Mouse (Mus musculus) midbrain, embryonic 13.5 days (tissue): ENCODE data around the gene Slc27a3. TPM values are rescaled to one million over a fixed set of nuclear protein-coding genes. Genes with fewer than 3 reads are reported as not detected.

Experiments
- ATAC-seq: fragments of 200-750 bp; cut with Nextera tagmentation; 2 replicates; pipeline ENCODE4 v1.8.0; 2017; ENCODE audit warnings: mild to moderate bottlenecking, moderate TSS enrichment, moderate library complexity
- H3K27ac ChIP-seq: fragments of 300-500 bp; sonication (generic); 2 replicates; pipeline ENCODE4 v1.5.1; 2015; ENCODE audit warnings: inconsistent platforms, mild to moderate bottlenecking, moderate library complexity
- H3K27me3 ChIP-seq: fragments of 300-500 bp; sonication (generic); 2 replicates; pipeline ENCODE4 v1.6.1; 2015; ENCODE audit warnings: mild to moderate bottlenecking, inconsistent platforms
- H3K36me3 ChIP-seq: fragments of 300-500 bp; sonication (generic); 2 replicates; pipeline ENCODE4 v1.6.1; 2015; ENCODE audit warnings: mild to moderate bottlenecking, inconsistent platforms
- H3K4me1 ChIP-seq: fragments of 300-500 bp; sonication (generic); replicated peaks from 2 replicates; pipeline ENCODE4 v1.6.1; 2015; ENCODE audit warnings: inconsistent platforms
- H3K4me2 ChIP-seq: fragments of 300-500 bp; sonication (generic); replicated peaks from 2 replicates; pipeline ENCODE4 v1.6.1; 2015; ENCODE audit warnings: moderate library complexity, mild to moderate bottlenecking, inconsistent platforms
- H3K4me3 ChIP-seq: fragments of 300-500 bp; sonication (generic); replicated peaks from 2 replicates; pipeline ENCODE4 v1.5.1; 2015; ENCODE audit warnings: mild to moderate bottlenecking, inconsistent platforms
- H3K9ac ChIP-seq: fragments of 300-500 bp; sonication (generic); replicated peaks from 2 replicates; pipeline ENCODE4 v1.6.1; 2015; ENCODE audit warnings: mild to moderate bottlenecking, inconsistent platforms
- H3K9me3 ChIP-seq: fragments of 300-500 bp; sonication (generic); 2 replicates; pipeline ENCODE4 v1.6.1; 2016; ENCODE audit warnings: mild to moderate bottlenecking, inconsistent platforms
- whole genome bisulfite sequencing: fragments of 180-500 bp; shearing (Covaris S2); methylation state at CpG from one replicate; pipeline ENCODE4 v1.1.7; 2015; 5-methylcytosine and 5-hydroxymethylcytosine counted together
- polyA plus RNA-seq: library from polyadenylated mRNA; unstranded; fragments of >200 nt; fragmentation: Nextera tagmentation; extraction: Ambion mirVana; gene quantifications from 2 replicates; pipeline ENCODE4 v1.2.1, GENCODE M21; 2015

Gene Slc27a3
- polyA plus RNA-seq, 1 experiment from 2014 or later = 20.2 TPM

DNA sequence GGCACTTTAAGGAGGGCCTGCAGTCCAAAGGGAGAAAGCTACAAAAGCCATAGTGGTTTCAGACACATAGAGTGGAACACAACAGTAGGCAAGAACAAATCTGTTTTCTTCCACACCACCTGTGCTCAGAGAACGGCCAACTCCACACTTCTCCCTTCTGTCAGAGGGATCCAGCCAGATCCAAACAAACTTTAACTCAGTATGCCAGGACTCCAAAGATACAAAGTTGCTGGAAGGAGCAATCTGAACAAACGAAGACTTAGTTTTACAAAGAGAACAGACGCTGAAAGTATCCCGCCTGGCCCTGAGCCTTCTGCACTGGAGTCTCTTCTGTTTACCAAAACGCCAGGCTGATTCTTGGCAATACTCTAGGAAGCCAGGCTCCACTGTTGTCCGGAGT, 31.0 kb upstream of the Slc27a3 start:
- WGBS = 95% methylated on average over 6 of the region's 6 CpGs
- Histone ChIP-seq H3K9me3 (no peaks in the 10 kb centered on the region), H3K4me3 (no peak overlapping the region), H3K36me3 (peaks cover 75% of the 10 kb centered on the region), H3K27ac (no peak overlapping the region), H3K9ac (no peak overlapping the region), H3K27me3 (no peaks in the 10 kb centered on the region), H3K4me1 (no peaks in the 10 kb centered on the region), H3K4me2 (no peak overlapping the region)
- no peak for ATAC-seq

- H3K9me3 ChIP-seq = no peaks in the 10 kb centered on the region
- H3K27me3 ChIP-seq = no peaks in the 10 kb centered on the region
- no peak overlapping the region for H3K27ac ChIP-seq
- ATAC-seq = peak; percentile 40; the same call in 1 of the 2 replicates
- H3K4me3 ChIP-seq = no peak overlapping the region
- H3K9ac ChIP-seq = no peak overlapping the region
- no peaks in the 10 kb centered on the region for H3K4me1 ChIP-seq
- peaks cover 88% of the 10 kb centered on the region for H3K36me3 ChIP-seq
- H3K4me2 ChIP-seq = no peak overlapping the region
- WGBS = 81% methylated on average over 3 of the region's 3 CpGs
Observed at GRCm38 (mm10) chr3:90413011-90413396, 23.3 kb upstream of the Slc27a3 start.

DNA sequence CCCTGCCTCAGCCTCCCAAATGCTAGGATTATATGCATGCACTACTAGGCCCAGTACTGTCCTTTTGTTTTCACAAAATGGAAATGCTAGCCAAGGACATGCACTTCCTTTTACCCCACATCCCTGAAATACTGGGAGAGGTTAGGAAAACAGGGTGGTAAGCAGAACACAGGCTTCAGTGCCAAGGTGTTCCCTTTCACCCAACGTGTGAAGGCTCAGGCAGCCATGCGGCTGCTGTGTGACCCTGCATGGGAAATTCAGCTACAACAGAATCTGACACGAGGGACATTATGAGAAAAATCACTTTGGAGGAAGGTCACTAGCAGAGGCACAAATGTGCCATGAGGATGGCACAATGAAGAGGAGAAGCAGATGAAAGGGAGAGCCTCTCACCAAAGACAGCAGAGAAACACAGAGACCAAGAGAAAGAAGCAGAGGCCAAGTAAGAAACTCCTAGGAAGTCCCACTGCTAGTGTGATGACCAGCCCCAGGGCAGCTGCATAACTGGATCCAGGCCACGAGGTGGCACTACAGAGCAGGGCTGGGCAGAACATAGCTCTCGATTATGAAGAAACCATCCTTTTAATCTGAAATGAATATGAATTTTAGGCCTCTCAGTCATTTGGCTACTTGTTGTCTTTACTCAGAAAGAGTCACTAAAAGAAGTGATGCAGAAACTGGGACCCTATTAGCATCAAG, 22.7 kb upstream of the Slc27a3 start:
- Histone ChIP-seq H3K9ac (no peak overlapping the region), H3K27ac (no peak overlapping the region), H3K4me3 (no peak overlapping the region), H3K4me1 (no peaks in the 10 kb centered on the region), H3K4me2 (no peak overlapping the region), H3K27me3 (no peaks in the 10 kb centered on the region), H3K36me3 (peaks cover 88% of the 10 kb centered on the region), H3K9me3 (no peaks in the 10 kb centered on the region)
- ATAC-seq = 0 out of 2 replicates have a peak, but pooled peaks have one; percentile 55
- WGBS = 53% methylated on average over 5 of the region's 5 CpGs

GRCm38 (mm10) chr3:90408721-90409120, 19.0 kb upstream of the Slc27a3 start:
- ATAC-seq = no peak
- Histone ChIP-seq H3K27me3 (no peaks in the 10 kb centered on the region), H3K27ac (no peak overlapping the region), H3K9me3 (no peaks in the 10 kb centered on the region), H3K9ac (no peak overlapping the region), H3K4me1 (no peaks in the 10 kb centered on the region), H3K36me3 (peaks cover 88% of the 10 kb centered on the region), H3K4me3 (no peak overlapping the region), H3K4me2 (no peak overlapping the region)
- 95% methylated on average over 3 of the region's 3 CpGs for WGBS

GRCm38 (mm10) chr3:90406414-90406813, 16.7 kb upstream of the Slc27a3 start:
- 97% methylated on average over 5 of the region's 5 CpGs for WGBS
- peaks cover 98% of the 10 kb centered on the region for H3K36me3 ChIP-seq

DNA sequence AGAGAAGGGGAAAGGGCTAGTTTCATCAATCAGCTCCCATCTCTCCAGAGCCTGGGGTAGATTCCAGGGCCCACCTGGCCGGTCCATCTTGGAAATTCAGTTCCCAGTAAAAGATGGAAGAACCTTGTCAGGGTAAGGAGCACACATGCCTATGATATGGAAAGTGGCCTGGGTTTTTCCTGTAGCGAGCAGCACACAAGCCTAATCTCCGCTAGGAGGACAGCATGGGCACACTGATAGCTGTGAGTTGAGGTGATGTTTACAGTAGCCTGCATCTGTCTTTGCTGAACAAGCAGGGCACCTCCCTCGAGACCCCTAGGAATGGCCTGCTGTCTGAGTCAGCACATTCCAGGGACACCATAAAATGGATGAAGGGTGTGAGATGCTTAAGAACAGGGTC, 14.9 kb upstream of the Slc27a3 start:
- Histone ChIP-seq H3K4me2 (no peak overlapping the region), H3K4me3 (no peak overlapping the region), H3K27me3 (no peaks in the 10 kb centered on the region), H3K27ac (no peak overlapping the region), H3K9me3 (no peaks in the 10 kb centered on the region), H3K9ac (no peak overlapping the region), H3K36me3 (peaks cover 100% of the 10 kb centered on the region), H3K4me1 (no peaks in the 10 kb centered on the region)
- WGBS = 96% methylated on average over 4 of the region's 4 CpGs
- no peak for ATAC-seq

More at GRCm38 (mm10) chr3:90406414-90406813, 16.7 kb upstream of the Slc27a3 start:
- no peaks in the 10 kb centered on the region for H3K27me3 ChIP-seq
- ATAC-seq = no peak
- H3K4me3 ChIP-seq = no peak overlapping the region
- H3K9me3 ChIP-seq = no peaks in the 10 kb centered on the region
- H3K4me2 ChIP-seq = no peak overlapping the region
- no peak overlapping the region for H3K27ac ChIP-seq
- no peaks in the 10 kb centered on the region for H3K4me1 ChIP-seq
- no peak overlapping the region for H3K9ac ChIP-seq

GRCm38 (mm10) chr3:90404121-90404520, 14.4 kb upstream of the Slc27a3 start:
- Histone ChIP-seq H3K27me3 (no peaks in the 10 kb centered on the region), H3K4me3 (no peak overlapping the region), H3K4me2 (no peak overlapping the region), H3K36me3 (peaks cover 100% of the 10 kb centered on the region), H3K4me1 (no peaks in the 10 kb centered on the region), H3K9ac (no peak overlapping the region), H3K9me3 (no peaks in the 10 kb centered on the region), H3K27ac (no peak overlapping the region)
- no peak for ATAC-seq
- WGBS = 96% methylated on average over 3 of the region's 3 CpGs

DNA sequence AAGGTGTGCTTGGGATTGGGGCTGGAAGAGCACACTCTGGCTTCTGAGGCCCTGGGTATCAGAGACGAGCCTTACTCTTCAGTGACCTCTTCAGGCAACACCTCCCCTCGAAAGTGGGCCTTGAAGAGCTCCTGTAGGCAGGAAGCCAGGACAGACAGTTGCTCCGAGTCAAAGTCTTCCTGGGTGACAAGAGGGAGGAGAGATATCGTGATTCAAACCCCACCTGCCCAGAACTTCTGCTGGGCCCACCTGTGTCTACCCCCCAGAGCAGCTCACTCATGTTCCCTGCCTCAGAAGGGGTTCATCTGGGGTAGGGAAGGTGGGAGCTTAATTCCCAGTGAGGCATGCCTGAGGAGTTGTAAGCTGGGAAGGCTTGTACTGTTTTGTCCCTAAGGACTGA, 11.3 kb upstream of the Slc27a3 start:
- 86% methylated on average over 4 of the region's 4 CpGs for whole genome bisulfite sequencing
- Histone ChIP-seq H3K27me3 (no peaks in the 10 kb centered on the region), H3K4me2 (no peak overlapping the region), H3K27ac (no peak overlapping the region), H3K9me3 (no peaks in the 10 kb centered on the region), H3K9ac (no peak overlapping the region), H3K36me3 (peaks cover 98% of the 10 kb centered on the region), H3K4me1 (no peaks in the 10 kb centered on the region), H3K4me3 (no peak overlapping the region)
- ATAC-seq = no peak

GRCm38 (mm10) chr3:90395629-90396028, 5.9 kb upstream of the Slc27a3 start:
- H3K36me3 ChIP-seq = peaks cover 97% of the 10 kb centered on the region

GRCm38 (mm10) chr3:90392661-90393060, 2.9 kb upstream of the Slc27a3 start:
- WGBS = 82% methylated on average over 3 of the region's 3 CpGs
- Histone ChIP-seq H3K27me3 (no peaks in the 10 kb centered on the region), H3K27ac (no peak overlapping the region), H3K4me3 (no peak overlapping the region), H3K9ac (no peak overlapping the region), H3K9me3 (no peaks in the 10 kb centered on the region), H3K36me3 (peaks cover 70% of the 10 kb centered on the region), H3K4me2 (no peak overlapping the region), H3K4me1 (peaks cover 32% of the 10 kb centered on the region)
- no peak for ATAC-seq

More at GRCm38 (mm10) chr3:90395629-90396028, 5.9 kb upstream of the Slc27a3 start:
- H3K4me1 ChIP-seq = peaks cover 3% of the 10 kb centered on the region
- no peaks in the 10 kb centered on the region for H3K9me3 ChIP-seq
- H3K27me3 ChIP-seq = no peaks in the 10 kb centered on the region
- WGBS = 99% methylated on average over 3 of the region's 3 CpGs
- ATAC-seq = no peak
- H3K27ac ChIP-seq = no peak overlapping the region
- no peak overlapping the region for H3K9ac ChIP-seq
- H3K4me2 ChIP-seq = no peak overlapping the region
- H3K4me3 ChIP-seq = no peak overlapping the region

GRCm38 (mm10) chr3:90391941-90392340, 2.2 kb upstream of the Slc27a3 start:
- Histone ChIP-seq H3K4me1 (peaks cover 39% of the 10 kb centered on the region), H3K36me3 (peaks cover 67% of the 10 kb centered on the region), H3K27me3 (no peaks in the 10 kb centered on the region), H3K27ac (no peak overlapping the region), H3K4me2 (no peak overlapping the region), H3K9me3 (no peaks in the 10 kb centered on the region), H3K4me3 (no peak overlapping the region), H3K9ac (no peak overlapping the region)
- no peak for ATAC-seq
- WGBS = 90% methylated on average over 8 of the region's 8 CpGs

DNA sequence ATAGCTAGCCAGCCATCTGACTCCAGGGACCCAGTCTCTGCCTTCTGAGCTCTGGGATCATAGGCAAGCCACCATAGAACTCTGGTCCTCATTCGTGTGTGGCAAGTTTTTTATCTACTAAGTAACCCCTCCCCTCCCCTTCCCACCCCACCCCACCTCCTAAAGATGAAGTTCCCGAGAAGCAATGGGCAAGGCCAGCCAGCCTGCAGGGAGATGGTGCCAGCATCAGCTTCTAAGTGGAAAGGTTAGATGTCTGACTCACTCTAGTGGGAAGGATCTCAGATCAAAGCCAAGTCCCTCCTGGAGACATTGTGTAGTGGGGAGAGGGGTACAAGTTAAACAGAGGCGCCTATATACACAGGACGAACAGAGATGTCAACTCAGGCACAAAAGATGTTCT, 1.3 kb upstream of the Slc27a3 start:
- H3K27ac ChIP-seq = peak overlapping the region; percentile 92

More for the DNA sequence above, 1.3 kb upstream of the Slc27a3 start:
- 62% methylated on average over 4 of the region's 4 CpGs for WGBS
- no peaks in the 10 kb centered on the region for H3K9me3 ChIP-seq
- H3K4me2 ChIP-seq = no peak overlapping the region
- ATAC-seq = no peak
- H3K4me1 ChIP-seq = peaks cover 41% of the 10 kb centered on the region
- no peak overlapping the region for H3K4me3 ChIP-seq
- no peak overlapping the region for H3K9ac ChIP-seq
- no peaks in the 10 kb centered on the region for H3K27me3 ChIP-seq
- peaks cover 67% of the 10 kb centered on the region for H3K36me3 ChIP-seq
